Mouse (Mus musculus) G1E (cell line): Measurements from ENCODE around the gene Ppdpf.

Source experiments
- CTCF ChIP-seq: IDR thresholded peaks from 2 replicates; pipeline ENCODE4 v1.5.1; 2012; ENCODE audit warnings: low read depth, low read length, inconsistent platforms, mixed read lengths
- GATA1 ChIP-seq: IDR thresholded peaks from 2 replicates; pipeline ENCODE4 v1.6.1; 2012; ENCODE audit warnings: borderline replicate concordance, low read length, inconsistent platforms, mixed read lengths
- POLR2AphosphoS5 ChIP-seq: IDR thresholded peaks from 2 replicates; pipeline ENCODE4 v1.6.1; 2012; ENCODE audit warnings: low read depth, low read length, inconsistent platforms; ENCODE audit not compliant: insufficient replicate concordance
- TAL1 ChIP-seq: conservative IDR thresholded peaks from 2 replicates; pipeline ENCODE4 v1.6.1; 2012; ENCODE audit warnings: low read depth, low read length, inconsistent platforms, mixed read lengths

DNA sequence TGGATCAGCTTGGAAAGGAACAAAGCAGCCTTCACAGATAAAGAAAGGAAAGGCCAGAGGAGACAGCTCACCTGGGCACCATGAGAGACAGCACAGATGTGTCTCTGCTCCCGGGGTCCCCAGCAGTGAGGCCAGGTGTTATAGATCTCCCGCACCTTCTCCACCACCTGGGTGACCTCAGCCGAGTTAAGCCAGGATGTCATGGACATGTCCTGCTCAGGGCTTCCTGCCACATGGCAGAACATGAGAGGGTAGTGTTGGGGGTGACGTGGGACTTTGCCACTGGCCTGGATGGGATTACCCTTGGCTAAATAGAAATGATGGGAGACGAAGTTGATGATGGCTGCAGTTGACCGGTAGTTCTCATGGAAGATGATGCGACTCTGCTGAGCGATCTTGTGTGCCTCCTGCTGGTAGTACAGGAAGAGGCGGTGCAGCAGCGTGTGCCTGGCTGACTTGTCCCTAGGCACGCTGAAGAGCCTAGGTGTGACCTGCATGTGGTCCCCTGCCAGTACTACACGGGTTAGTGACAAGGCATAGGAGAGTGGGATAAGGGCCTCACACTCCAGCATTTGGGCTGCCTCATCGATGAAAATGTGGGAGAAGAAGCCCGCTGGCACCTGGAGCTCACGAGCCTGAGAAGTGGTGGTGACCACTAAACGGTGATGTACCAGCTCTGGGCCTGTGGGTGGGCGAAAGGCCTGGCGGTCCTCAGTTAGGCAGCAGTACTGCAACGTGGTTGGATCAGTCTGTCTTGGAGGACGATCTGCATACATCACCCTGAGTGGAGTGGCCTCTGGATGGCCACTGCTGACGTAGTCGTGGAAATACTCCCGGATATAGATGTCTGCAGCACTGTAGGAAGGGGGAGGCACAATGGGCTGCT lies 48.9 kb downstream of the Ppdpf start:
- TF ChIP-seq CTCF (no peak), POLR2AphosphoS5 (no peak), TAL1 (no peak), GATA1 (no peak)
